Mouse (Mus musculus) erythroid progenitor cell, adult 5-6 weeks (primary cell): ENCODE measurements around the gene Xkr7. TPM values are rescaled to one million over a fixed set of nuclear protein-coding genes. Genes with fewer than 3 reads are reported as not detected.
A peak's percentile ranks its signal among the peaks of the same experiment; 100 is the strongest.

Experiments
- ATAC-seq: replicated peaks from 2 replicates; pipeline ENCODE4 v1.8.0; 2016; ENCODE audit warnings: moderate number of reproducible peaks, mild to moderate bottlenecking, moderate TSS enrichment, inconsistent platforms; ENCODE audit not compliant: poor library complexity, low FRiP score, severe bottlenecking
- total RNA-seq, 2 experiments: library from RNA; stranded (forward) in 1 of 2; stranded (reverse) in 1 of 2; fragments of 150-400 nt in 1 of 2; fragments of 186-747, 209-891 nt in 1 of 2; gene quantifications; 2 replicates each; pipeline versions ENCODE4 v1.2.3 to v1.2.4; 2015 to 2017; ENCODE audit warnings: low replicate concordance in 2 of 2

Xkr7 gene
- total RNA-seq, 2 experiments from 2014 or later: not detected

DNA sequence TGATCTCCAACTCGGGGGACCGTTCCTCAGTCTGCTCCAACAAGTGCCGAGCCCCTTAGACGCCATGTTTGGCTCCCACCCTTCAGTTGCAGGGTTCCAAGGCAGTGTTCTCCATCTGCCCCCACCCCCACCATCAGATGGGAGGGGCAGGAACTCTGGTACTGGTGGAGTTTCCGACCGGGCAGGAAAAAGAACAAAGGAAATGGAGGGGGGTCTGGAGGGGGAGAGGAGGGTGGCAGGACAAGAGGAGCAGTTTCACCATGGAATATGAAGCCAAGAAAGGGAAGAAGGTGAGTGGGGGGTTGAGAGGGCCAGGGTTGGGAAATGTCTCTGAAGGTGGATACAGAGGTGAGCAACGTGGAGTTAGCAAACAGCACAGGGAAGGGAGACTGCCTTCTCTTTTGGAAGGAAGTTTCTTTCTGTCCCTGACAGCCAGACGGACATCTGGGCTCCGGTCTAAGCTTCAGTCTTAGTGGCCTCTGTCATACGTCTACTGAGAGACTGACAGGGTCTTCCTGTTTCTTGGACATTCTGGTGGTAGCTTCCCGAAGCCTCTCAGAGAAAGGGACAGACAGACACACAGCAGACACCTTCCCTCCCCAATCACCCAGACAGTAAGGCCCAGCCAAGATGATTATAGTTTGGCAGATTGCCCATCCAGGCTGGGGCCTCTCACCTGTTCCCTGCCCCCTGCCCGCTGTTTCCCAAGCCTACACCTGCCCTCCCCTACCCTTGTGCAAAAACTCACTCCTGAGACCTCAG, 34.3 kb downstream of the Xkr7 start, which contains the start of gene Ccm2l:
Gene Ccm2l, plus strand, starts transcription at position 209 of the 762 bp plus-strand sequence.
- no peak for ATAC-seq

DNA sequence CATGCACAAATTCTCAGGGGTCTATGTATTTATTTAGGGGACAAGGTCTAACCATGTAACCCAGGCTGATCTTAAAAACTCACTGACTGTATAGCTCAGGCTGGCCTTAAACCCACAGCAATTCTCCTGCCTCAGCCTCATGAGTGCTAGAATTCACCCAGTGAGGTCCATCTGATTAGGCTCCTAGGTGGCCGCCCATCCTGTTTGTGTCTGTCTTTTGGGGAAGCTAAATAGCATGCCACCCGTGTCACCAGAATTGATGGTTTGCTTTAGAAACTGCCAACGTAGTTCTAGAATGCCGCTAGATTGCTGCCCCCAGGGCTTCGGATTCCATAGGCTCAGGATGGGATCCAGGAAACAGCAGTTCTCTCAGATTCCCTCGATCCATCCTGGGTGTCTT, 35.3 kb downstream of the Xkr7 start:
- ATAC-seq: no peak

DNA sequence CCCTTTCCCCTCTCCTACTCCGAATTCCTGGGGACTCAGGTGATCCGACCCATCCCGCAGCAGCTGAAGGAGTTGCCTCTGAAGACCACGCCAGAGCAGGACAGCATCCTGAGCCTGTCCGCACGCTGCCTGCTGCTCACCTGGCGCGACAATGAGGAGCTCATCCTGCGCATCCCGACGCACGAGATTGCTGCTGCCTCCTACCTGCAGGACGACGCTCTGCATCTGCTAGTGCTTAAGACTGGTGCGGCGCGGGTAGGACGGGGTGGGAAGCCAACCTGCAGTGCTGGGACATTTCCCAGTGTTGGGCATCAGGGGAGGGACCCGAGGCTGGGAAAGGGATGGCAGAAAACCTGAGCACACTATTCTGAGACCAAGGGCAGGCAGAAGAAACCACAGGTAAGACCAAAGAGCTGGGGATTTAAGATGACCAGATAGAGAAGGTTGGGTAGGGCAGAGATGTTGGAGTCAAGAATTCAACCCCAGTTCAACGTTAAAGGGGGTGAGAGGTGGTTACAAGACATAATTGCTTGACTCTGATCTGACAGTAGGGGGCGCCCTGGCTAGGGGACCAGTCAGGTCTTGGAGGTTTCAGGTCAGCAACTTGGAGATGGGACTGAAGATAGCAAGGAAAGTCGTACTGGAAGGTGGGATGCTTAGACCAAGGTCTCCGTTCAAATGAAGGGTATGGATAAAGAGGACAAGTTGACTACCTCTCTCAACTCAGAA, 39.3 kb downstream of the Xkr7 start:
- ATAC-seq: no peak

DNA sequence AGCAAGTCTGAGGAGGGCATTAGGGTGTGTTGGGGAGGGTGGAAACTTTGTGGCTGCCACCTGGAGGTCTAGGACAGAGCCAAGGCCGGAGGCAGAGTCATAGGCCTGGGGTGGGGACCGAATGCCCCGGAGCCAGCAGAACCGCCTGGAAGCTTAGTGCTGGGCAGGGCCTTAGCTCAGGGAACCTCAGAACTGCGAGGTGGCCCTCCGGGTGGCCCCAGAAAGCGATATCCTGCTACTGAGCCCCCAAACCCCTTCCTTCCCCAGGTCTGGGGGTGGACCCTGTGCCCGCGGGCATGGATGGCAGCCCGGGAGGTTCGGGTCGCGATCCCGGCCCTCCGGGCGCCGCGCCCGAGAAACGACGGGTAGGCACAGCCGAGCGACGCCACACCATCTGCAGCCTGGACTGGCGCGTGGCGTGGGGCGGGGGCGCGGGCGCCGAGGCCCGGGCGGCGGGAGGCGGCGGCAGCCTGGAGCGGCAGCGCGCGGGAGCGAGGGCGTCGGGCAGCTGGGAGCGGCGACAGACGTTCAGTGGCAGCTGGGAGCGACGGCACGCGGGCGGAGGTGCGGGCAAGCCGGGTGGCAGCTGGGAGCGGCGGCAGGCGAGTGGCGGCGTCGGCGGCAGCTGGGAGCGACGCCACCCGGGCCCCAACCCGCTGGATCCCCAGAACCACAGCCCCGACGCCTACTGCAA, 40.0 kb downstream of the Xkr7 start:
- no peak for ATAC-seq

DNA sequence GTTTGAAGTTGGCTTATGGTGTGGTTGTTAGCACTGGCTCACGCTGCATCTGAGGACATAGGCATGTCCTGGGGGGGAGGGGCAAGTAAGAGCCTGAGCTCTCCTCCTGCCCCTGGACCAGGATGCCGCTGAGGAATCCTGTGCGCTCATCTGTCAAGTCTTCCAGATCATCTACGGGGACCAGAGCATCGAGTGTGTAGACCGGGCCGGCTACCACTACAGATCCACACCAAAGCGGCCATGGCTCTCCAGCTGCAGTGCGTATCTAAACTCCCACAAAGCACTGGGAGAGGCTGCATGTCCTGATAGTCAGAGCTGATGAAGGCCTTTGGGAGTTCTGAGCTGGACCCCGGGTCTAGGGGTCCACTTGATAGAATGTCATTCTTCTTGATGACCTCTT, 43.0 kb downstream of the Xkr7 start:
- no peak for ATAC-seq

DNA sequence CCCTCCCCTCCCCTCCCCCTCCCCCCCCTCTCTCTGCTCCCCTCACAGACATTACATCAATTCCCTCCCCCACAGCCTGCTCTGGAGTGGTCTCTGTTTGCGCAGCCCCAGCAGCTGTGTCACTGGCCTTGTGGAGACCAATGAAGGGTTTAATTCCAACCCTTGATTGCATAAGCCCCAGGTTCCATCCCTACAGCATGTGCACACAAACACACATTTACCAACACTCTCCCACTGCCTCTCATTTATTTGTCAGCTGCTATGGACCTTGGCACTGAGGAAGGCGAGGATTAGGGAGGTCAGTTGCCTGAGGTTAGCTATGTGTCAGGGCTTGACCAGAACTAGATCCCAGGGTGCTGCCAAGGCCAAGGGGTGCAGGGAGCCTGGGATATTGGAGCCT, 44.3 kb downstream of the Xkr7 start:
- no peak for ATAC-seq

DNA sequence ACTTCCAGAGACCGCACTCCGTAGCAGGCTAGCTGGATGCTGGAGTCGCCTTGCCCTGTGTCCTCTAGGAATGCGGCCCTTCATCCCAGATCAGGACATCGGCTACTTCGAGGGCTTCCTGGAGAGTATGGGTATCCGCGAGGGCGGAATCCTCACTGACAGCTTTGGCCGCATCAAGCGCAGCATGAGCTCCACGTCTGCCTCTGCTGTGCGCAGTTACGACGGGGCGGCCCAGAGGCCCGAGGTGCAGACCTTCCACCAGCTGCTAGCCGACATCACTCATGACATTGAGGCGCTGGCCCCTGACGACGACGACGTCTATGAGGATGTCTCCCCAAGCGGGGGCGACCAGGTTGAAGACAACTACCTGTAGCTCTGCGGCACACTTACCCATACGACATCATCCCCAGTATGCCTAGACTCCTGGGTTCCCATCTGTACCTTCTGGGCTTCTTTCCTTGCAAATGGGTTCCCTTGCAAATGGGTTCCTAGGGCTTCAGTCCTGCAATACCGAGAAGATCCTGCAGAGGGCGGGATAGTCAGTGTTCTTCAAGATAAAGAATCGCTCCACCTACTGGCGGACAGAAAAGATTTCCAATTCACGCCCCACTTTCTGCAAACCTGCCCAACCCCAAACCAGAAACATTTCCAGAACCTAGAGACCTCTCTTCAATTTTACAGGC, 49.3 kb downstream of the Xkr7 start:
- peak; percentile 60 for ATAC-seq

DNA sequence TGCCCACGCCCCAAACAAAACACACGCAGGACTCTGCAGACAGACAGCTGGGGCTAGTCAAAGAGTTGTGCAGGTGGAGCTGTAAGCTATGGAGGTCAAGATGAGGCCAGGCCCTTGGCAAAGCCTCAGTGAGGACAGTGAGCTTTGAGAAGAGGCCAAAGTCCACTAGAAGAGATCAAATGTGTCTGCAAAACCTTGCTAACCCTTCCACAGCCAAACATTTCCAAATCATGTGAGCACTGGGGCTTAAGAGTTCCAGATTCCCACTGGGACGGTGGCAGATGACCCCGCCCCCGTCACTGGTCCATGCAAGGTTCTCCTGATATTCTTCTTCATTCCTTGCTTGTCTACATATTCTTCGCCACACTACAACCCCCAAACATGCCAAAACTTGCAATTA, 50.2 kb downstream of the Xkr7 start:
- no peak for ATAC-seq

DNA sequence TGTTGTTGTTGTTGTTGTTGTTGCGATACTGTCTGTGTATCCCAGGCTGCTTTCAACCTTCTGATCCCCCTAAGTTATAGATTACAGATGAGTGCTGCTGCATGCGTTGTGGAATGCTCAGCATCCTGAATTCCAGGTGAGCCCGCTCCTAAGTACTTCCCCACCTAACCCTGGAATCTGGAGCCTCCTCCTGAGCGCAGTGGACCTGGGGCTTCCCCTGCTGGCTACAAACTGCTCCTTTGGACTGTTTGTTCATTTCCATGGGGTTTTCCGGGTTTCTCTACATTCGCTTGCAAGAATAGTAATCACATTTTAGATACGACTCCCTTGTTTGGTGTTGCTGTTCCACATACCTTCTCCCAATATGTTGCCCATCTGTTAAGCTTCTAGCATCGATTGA, 51.6 kb downstream of the Xkr7 start:
- ATAC-seq: no peak

DNA sequence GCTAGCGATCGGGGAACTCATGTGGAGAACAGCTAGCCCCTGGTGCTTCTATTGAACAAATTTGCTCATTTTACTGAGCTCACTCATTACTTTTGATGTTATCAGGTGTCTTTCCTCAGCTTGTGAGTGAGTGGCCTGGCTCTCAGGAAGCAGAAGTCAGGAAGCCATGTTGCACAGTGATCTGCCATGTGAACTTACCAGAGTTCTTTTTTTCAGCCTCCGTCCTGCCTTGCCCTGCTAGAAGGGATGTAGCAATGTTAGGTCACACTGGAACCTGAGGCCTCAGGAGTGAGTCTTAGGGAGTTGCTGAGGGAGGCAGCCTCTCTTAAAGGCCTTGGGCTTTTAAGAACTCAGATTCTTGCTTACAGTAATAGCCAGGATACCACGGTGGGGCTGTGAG, 52.2 kb downstream of the Xkr7 start:
- ATAC-seq: no peak

DNA sequence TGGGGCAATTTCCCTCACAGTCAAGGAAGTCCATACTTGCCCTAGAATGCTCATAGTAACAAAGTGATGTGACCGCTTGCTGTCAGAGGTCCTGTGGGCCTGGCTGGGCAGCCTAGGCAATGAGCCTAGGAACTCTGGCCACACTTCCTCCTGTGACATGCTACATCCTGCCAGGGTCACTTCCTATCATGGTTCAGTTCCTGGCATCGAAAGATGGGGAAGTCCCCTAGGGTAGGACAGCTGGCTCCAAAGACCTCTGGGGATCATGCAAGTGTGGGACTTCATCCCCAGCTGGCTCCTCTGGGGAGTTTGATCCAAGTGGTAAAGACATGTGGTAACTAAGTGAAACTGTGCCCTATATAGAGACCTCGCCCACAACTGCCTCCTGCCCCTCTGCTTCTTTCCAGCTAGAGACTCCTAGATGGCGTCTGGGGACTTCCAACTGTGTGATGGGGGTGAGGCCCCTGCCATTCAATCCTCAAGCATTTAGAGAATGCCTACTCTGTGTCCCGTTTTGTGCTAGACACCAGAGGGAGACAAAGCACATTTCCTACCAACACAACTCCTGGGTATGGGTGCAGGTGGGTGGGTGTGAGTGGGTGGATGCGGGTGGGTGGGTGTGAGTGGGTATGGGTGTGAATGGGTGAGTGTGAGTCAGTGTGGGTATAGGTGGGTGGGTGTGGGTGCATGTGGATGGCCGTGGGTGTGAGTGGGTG, 52.8 kb downstream of the Xkr7 start:
- ATAC-seq: no peak

DNA sequence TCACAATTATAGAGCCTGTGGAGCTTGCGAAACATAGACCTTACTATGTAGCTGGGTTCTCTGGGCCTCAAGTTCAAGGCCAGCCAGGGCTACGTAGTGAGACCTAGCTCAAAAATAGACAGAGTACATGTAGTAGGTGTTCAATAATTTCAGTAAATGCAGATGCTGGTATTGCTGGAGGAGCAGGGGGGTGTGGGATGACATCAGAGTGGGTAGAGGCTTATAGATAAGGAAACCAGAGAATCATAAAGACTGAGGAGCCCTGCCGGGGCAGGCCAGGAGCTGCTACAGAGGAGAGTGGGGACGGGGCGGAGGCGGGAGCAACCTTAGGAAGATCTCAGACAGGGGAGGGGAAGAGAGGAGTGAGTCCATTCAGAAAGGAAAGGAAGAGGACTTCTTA, 53.9 kb downstream of the Xkr7 start:
- ATAC-seq: no peak

DNA sequence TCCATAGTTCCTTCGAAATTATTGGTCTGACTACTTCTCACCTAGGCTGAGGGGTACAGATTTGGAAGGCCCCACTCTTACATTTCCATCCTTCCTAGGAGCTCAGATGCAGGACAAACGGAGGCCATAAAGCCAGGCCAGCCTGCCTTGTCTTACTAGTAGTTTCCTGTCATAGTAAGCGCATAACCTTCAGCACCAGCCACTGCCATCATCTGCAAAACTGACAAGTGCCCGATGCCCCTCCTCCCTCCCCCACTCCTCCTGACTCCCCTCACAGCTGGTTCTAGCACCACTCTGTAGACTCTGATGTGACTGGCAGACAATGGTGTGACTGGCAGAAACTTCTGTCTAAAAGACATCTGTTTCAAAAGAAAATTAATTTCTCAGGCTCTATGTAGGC, 54.5 kb downstream of the Xkr7 start:
- no peak for ATAC-seq

DNA sequence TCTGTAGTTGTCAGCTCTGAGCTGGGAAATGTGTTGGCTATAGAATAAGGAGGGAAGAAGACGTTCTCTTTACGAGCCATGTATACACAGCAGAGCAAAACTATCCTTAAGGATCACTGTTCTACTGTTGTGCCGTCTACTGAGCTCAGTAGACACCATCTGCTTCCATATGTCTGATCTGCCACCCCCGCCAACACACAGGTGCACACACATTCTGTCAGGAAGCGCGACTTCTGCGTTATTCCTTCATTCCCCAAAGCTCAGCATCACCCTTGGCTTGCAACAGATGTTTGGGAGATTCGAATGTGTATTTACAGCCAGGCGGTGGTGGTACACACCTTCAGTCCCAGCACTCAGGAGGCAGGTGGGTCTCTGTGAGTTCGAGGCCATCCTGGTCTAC, 55.4 kb downstream of the Xkr7 start:
- no peak for ATAC-seq

DNA sequence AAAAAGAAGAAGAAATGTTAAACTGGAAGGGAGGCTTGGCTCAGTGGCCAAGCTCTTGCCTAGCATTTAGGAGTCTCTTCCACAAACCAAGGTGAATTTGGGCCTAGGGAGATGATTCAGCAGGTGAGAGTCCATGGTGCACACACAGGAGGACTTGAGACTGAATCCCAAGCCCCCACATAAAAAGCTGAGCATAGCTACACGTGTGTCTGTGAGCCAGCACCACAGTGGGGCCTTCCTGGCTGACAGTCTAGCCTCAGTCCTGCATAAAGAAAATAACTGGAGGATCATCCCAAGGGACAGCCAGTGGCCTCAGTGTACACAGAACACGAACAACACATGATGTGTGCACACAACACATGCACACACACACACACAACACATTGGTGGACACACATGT, 57.7 kb downstream of the Xkr7 start:
- ATAC-seq: no peak

DNA sequence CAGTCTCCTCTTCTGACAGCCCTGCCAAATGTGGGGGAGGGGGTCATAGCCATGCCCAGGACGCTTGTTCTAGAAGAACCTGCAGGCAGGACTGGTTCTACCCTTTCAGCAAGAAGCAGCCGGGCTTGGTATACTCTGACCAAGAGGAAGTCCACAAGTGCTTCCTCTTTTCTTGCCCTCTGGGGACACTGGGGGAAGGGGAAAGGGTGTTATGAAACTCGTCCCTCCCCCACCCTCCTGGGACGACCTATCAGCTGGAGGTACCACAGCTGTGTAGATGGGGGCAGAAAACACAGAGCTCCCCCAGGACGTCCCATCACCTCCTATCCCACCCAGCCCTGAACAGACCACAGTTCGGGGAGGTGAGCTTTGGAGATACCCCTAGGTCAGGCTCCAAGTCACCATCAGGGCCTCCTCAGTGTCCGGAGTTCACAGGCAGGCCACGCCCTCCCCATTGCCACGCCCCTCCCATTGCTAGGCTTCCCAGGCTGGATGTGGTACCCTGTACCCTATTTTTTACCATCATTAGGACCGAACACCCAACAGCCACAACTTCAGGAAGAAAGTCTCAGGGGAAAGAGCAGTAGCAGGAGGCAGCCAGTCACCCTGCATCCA, 59.0 kb downstream of the Xkr7 start:
- ATAC-seq: no peak
